Mouse (Mus musculus) cerebral cortex, adult 2 months (tissue): ENCODE results near the gene Serpina3b.

Experiments
- WGBS: fragments of 180-500 bp; shearing (Covaris S2); methylation state at CpG from one replicate; pipeline ENCODE4 v1.1.7; 2018; 5-methylcytosine and 5-hydroxymethylcytosine counted together

Gene Serpina3b

DNA sequence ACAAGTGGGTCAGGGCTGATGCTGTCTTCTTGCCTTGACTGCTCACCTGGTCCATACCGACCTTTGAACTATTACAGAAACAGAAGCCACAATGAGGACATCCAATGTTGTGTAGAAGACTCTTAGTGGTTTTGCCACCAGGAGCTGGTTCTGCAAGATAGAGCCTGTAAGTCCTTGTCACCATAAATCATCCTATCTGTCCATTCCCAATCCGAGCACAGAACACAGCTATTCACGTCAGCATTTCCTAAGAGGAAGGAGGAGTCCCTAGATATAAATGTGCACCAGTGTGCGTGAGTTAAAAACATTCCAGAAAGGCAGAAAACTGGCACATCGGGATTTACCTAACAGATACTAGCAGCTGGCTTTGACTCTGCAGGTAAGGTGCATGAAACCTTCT, at the start of gene Serpina3b:
Serpina3b (plus strand) TSS at position 301 of the 400 bp plus-strand sequence.
- WGBS = 93% methylated on average over 5 of the region's 5 CpGs

DNA sequence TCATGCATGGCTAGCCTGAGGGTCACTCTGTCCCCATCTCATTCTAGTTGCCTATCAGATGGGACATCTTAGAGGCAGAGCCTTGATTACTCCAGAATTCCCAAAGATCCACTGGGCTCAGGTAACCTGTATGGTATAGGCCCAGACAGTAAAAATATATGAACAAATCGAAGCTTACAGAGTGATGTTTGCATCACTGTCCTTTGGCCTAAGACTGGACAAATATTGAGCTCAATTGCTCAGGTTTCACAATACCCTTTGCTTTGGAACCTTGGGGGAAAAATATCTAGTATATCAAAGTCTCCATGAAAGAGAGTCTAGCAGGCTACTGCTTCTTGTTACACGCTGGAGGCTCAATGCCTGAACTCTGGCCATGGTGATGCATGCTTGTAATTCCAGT, 37.7 kb upstream of the Serpina3b start:
- 78% methylated on average over 2 of the region's 2 CpGs for WGBS

DNA sequence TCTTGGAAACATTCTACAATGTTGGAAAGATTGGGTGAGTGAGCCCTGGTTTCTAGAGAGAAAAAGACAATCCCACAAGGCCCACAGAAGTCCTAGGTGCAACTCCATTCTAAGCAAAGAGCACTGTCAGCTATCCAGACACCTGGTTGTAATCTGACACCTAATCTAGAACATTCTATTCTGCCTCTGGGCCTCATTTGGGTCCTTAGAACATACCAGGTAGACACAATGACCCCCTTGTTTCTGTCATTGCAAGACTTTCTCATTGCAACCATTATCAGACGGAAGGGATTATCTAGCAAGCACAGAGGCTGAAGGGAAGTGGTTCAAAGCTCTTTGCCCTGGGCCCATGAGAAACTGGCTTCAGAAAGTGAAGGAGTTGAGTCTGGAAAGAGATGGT, 36.5 kb upstream of the Serpina3b start:
- 82% methylated on average over 1 of the region's 1 CpGs for WGBS

DNA sequence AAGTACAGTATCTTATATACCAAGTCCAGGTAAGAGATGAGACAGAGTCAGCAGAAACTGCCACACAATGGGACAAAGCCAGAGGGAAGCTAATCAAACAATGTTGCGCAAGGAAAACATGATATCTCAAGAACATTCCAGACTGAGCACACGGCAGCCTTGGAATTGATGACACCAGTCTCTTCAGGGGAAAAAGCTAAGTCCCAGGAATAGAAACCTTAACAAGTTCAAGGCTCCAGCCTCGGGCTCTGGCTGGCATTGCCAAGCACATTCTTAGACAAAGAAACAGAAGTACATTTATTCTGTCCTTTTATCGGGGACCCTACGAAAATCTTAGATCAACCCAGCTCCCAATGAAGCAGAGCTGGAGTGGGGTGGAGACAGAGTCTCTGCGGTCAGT, 27.0 kb upstream of the Serpina3b start, which contains the start of gene Serpina5:
Serpina5 (plus strand) TSS at position 346 of the 400 bp plus-strand sequence.
- WGBS = 92% methylated on average over 6 of the region's 6 CpGs

DNA sequence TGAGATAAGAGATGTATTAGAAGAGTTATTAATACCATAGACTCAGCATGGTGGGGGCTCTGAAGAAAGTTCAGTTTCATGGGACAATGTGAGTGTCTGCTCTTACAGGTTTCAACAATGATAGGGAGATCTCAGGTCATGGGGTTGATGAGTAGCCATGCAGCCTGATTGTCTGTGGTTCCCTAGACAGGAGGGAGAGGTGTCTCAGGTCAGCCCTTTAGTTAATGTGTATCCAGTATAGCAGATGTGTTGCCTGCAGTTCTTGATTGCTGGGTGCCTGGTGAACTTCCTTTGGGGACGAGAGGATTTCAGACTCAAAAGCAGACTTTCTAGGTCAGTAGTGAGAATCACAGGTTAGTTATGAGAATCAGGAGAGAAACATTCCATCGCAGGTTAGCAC, 19.3 kb upstream of the Serpina3b start:
- 83% methylated on average over 2 of the region's 2 CpGs for WGBS

DNA sequence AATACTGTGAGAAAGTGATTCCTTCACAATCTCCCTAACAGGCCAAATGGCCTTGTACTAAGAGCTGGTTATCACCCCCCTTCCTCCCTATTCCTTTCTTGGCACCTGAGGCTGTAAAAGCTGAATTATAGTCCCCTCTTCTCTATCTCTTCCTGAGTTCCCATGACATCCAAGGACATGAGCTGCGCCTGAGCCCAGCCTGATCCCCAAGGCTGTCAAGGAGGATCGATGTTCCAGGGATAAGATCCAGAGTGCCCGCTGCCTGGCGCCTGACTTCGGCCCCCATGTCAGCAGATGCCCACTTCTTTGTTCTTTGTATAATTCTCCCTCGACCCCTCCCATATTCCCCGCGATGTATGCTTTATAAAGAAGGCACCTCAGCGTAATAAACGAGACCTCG, 15.5 kb upstream of the Serpina3b start, which contains the start of gene Serpina3a:
Serpina3a (plus strand) TSS at position 392 of the 400 bp plus-strand sequence.
- WGBS = 87% methylated on average over 11 of the region's 11 CpGs

DNA sequence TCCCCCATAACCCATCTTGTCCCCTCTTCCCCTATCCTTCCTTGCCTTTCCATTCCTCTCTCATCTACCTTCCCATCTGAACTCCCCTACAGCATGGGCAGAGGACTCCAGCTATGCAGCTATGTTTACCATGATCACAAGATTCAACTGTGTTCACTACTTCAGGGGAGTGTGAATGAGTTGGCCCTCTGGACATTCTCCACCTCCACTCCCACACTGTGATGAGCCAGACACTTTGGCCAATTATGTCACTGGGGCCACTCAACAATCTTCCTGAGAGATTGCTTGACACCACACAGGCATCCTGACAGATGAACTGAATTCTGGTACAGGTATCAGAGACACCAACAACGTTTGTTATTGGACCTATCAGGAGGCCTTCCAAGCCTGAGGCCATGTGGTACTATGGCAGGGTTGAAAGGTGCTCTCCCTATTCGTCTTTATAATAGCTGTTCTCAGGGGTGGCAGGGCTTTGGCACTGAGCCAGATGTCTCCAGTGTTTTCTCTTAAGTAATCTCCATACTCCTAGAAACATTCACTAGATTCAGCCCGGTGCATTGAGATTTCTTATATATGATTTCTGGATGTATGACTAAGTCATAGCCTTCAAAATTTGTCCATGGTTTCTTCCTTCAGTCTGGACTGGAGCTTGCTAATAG, 12.7 kb upstream of the Serpina3b start:
- WGBS = 51% methylated on average over 3 of the region's 3 CpGs

DNA sequence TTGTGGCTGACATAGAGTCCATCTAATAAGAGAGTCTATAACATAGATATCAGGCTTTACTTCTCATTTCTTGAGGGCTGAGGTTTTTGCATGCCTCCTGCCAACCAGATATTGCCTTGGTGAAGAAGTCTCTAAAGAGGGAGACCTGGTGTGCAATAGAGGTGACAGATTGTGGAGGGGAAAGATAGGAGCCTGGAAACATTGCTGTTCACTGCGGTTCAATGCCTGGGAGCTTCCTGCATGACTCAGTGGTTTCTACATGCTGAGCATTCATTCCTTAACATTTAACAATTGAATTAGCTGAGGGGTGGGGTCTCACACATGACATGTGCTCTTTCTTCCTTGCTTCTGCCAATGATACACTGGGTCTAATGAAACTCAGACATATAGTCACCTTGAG, 4.7 kb upstream of the Serpina3b start:
- WGBS = 82% methylated on average over 1 of the region's 1 CpGs

DNA sequence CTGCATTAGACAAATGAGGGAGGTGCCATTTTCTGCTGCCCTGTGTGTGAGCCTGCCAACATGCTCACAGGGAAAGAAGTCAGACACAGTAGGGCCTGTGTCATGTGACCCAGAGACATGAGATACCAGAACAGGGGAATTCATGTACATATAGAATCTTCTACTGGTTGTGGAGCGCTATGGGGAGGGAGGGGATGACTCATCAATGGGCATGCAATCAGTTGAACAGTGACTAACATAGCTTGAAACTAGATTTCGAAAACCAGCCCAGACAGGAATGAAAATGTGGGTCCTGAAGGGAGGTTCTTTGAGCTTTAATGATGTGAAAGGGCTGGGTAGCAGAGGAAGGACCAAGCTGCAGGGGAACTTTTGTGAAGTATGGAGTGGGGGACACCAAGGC, 3.8 kb upstream of the Serpina3b start:
- 78% methylated on average over 2 of the region's 2 CpGs for WGBS

DNA sequence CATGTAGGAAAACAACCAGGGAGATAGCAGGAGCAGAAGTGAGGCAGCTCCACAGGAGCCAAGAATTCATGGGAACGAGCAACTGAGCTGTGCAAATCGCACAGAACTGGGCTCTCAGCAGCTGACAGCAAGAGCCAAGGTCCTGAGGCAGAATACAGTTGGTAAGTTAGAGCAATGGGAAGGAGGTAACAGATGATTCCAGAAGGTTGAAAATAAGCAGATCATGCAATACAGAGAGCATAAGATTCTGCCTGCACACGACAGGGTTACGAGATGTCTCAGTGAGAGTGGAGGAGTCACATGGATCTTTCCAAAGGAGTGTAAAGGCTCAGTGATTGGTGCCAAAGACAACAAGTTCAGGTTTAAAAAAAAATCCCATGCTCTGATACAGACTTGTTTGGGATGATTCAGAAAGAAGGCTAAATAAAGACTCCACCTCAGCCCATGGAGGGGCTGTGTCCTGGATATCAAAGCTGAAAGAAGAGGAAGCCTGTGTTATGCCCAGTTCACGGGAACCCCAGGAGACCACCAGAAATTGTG, 2.7 kb upstream of the Serpina3b start:
- WGBS = 75% methylated on average over 5 of the region's 5 CpGs

DNA sequence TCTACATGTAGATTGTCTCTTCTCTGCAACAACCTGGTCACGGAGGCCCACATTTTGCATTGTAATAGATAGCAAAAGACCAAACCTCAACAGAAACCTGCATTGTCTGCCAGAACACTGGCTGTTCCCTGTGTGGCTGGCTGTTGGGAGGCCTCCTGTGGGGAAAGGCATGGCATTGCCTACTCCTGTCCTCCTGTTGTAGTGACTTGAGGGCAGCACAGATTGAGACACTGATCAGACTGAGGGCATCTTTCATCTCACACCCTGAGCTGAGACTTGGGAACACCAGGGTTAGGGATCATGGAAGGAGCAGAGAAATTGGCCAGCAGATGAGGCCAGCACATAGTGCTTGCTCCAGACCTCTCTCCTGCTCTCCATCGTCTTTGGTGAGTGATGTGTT, 10.4 kb downstream of the Serpina3b start:
- WGBS = 81% methylated on average over 2 of the region's 2 CpGs

DNA sequence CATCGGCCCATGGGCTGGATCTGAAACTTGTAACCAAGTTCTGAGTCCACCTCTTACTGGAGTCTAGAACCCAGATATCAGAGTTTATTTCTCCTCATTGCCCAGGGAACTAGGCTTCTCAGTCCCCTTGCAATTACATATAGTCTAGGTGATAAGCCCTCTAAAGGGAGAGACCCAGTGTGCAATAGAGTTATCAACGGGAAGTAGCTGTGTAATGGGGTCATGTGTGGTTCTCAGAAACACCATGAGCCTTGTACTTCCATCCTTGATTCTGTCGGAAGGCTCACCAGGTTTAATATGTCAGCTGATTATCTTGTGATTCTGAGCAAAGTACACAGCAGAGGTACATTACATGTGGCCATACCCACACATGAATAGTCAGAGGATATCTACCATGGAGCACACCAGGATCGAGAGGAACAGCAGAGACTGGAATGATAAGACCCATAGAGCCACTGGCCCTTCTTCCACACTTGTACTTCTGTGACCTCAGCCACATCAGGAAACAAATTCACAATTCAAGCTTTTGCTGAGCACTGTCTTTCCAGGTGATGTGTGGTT, 12.8 kb downstream of the Serpina3b start:
- WGBS = 93% methylated on average over 4 of the region's 4 CpGs

DNA sequence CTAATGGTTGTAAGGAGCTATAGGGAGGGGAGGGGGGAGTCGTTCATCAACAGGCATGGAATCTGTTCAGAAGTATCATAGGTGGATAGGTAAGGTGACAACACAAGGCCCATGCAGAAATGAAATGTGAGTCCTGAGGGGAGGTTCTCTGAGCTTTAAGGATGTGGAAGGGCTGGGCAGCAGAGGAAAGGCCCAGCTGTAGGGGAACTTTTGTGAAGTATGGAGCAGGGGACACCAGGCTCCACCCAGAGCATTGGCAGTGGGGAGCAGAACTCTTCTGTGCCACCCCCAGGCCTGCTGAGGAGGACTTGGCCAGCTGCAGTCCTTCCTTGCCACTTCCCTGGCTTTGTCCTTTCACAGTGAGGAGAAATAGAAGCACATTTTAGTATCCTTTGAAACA, 13.7 kb downstream of the Serpina3b start:
- 83% methylated on average over 1 of the region's 1 CpGs for WGBS

DNA sequence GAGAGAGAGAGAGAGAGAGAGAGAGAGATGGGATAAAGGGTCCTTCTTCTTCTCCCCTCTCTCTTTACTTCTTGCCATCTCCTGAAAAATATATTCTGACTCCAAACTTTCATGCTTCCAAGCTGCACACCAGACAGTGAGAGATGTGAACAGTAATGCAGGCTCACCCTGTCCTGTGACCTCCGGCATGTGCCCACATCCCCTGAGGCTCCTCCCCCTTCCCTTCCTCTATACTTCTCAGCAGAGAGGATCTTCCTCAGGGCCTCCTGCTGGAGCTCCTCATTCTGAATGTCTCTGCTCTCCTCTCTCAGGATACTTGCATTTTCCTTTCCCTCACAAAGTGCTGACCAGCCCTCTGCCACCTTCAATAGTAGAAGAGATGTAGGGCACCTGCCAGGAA, 14.6 kb downstream of the Serpina3b start:
- WGBS = 80% methylated on average over 1 of the region's 1 CpGs

DNA sequence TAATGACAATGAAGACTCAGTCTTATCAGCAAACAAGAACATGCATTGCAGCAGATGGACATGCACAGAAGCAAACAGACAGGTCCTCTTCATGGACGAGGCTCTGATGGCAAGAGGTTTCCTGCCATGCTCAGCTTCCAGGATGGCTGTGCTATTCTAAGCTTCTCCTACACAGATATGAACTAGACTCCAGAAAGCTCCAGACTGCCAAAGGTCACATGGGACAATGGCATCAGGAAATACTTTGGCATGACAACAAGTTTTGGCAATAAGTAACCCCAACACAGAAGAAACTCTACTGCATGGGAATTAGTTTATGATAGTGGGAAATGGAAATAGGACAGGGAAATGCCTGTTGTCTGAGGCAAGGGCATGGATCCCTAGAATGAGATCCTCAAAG, 15.5 kb downstream of the Serpina3b start:
- 65% methylated on average over 1 of the region's 1 CpGs for WGBS

DNA sequence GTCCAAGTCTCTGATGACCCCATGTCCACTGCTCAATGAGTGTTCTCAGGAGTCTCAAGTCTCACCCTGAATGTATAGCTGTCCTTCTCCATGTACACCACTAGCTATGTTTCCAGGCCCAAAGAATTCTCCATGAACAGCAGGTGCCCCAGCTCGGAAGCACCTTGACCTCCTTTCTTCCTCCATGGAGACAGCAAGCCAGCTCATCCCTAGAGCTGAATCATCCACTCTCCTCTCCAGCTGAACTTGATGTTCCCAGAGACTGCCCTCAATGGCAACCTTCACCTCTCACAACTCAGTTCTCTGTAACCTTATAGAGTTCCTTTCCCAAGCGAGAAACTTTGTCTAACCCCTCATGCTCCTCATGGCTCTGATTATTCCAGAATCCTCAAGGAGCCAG, 17.8 kb downstream of the Serpina3b start:
- 85% methylated on average over 2 of the region's 2 CpGs for WGBS

DNA sequence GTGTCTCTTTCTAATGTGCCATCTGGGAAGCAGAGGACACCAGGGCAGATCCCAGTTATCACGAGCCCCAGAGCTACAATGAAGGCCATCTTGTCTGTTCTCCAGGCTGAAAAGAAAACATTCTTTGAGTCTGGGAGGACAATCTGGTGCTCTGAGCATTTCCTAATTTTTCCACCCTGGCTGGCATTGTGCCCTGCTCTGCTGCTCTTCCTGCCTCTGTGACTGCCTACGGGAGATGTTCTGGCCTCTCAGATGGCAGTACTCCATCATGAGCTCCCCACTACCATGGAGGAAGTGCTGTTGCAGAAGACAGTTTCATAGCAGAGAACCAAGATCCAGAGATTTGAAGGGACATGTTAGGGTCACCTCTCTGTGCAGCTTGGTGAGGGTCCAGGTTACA, 24.2 kb downstream of the Serpina3b start:
- WGBS = 49% methylated on average over 2 of the region's 2 CpGs

DNA sequence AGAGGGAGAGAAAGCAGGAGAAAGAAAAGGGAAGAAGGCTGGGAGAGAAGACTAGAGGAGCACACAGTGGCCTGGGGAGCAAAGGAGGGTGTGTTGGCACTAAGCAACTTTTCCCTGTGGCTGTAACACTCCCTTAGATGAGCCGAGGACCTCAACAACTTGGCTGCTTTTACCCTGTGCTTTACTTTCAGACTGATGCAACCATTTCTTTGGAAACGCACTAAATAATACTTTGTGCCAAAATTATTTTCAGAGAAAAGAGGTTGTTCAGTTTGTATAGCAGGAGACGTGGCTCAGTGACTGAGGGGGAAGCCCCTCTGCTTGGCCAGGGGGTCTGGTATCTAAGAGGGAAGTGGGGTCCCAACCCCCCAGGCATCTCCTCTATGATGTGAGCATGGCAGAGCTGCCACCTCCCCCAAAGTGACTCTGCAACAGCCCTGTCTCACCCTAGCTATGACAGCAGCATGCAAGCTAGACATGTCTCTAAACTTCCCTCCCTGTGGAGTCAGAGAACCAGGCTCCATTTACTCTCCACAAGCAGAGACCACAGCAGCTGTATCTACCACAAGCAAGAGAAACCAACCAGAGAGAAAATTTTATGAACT, 25.3 kb downstream of the Serpina3b start:
- WGBS = 44% methylated on average over 3 of the region's 3 CpGs

DNA sequence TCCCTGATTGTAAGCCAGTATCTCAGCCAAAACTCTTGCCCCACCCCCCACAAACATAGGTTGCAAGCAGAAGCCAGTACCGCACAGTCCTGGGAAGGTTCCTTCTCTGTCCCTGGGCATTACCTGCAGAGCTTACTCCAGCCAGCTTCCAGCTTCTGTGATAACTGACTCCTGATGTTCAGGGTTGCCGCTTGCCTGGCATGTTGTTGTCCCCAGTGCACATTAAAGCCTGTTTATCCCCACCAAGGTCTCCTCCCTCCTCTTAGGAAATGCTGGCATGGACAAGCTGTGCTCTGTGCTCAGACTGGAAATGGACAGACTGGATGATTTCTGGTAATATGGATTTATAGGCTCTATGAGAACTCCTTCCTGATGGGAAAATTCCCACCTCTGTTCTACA, 25.9 kb downstream of the Serpina3b start, which contains the start of gene Serpina3c:
Serpina3c (minus strand) TSS at position 215 of the 400 bp plus-strand sequence.
- 95% methylated on average over 2 of the region's 2 CpGs for WGBS

DNA sequence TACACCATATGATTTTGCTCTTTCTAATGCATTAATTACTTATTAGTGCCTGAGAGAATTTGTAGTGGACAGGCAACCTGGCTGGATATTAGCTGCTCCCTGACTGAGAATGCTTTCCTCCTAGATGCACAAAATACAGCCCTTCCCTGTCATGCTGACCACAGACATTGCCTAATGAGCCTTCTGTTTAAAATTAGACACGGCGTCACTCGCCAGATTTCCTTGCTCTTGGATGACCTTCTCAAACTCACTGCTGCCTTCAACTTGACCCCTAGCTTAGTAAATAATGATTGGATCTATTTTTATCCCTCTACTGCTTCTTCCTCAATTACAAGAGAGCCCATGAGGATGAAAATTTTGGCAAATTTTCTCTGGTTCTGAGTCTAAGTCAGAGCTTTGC, 47.0 kb downstream of the Serpina3b start:
- 75% methylated on average over 3 of the region's 3 CpGs for WGBS

DNA sequence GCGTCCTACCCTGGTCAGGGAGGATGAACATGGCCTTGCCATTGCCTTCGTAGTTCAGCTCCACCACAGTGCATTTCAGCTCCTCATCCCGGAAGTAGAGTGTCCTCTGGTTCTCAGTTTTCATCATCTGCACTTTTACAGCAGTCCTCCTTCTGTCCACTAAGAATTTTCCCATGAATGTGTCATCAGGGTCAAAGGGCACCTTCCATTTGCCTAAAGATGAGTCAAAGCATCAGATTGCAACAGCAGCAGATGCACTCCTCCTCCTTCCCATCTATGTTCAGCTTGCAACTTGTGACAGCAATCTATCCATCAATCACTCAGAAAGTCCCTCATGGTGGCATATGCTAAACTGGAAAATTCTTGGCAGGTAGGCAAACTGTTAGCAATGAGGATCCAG, 47.8 kb downstream of the Serpina3b start:
- 88% methylated on average over 3 of the region's 3 CpGs for WGBS

DNA sequence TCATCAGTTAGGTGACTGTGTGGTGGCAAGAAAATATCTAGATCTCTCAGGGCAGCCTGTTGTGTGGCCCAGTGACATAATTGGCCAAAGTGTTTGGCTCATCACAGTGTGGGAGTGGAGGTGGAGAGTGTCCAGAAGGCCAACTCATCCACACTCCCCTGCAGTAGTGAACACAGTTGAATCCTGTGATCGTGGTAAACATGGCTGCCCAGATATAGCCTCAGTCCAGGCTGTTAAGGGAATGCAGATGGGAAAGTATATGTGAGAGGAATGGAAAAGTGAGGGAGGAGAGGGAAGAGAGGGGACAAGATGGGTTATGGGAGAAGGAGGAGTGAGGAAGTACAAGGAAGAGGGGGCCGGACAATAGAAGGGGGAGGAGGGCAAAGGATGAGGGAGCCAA, 51.2 kb downstream of the Serpina3b start:
- 80% methylated on average over 2 of the region's 2 CpGs for WGBS

DNA sequence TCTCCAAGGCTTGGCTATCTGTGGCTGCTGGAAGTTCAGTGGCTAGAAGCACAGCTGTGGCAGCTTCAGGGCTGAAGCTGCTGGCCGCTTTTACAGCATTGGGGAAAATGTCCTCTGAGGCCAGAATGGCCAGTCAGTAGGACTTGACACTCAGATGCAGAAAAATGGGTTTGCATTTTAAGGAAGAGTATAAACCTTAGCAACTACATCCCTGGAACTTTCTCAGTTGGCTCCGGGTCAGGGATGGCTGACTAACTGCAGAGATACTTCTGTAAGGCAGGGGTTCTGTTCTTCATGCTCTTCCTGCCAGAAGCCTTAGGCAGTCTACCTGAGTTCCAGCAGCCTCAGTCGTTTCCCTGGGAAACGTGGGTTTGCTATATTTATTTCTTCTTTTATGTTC, 57.2 kb downstream of the Serpina3b start:
- whole genome bisulfite sequencing = 70% methylated on average over 4 of the region's 4 CpGs
